Mouse (Mus musculus) left cerebral cortex, adult 8-10 months (tissue): ENCODE measurements around the gene Ak5. TPM values are rescaled to one million over a fixed set of nuclear protein-coding genes. Genes with fewer than 3 reads are reported as not detected.

Experiments
- DNase-seq, 2 experiments: peaks; one replicate each; pipeline ENCODE4 v3.0.0; 2022; ENCODE audit warnings: low spot score in 2 of 2
- total RNA-seq, 4 experiments: library from RNA; stranded (reverse); gene quantifications; 2 replicates each; pipeline ENCODE4 v1.2.4; 2022

Gene Ak5
- total RNA-seq, 4 experiments from 2014 or later: 126 to 145 (median 135) TPM

- DNase-seq: no peak
These were observed 225.4 kb downstream of the Ak5 start for GRCm38 (mm10) chr3:152442795-152443194.

GRCm38 (mm10) chr3:152438068-152438467 is 230.1 kb downstream of the Ak5 start:
- DNase-seq: no peak

GRCm38 (mm10) chr3:152435590-152435989 is 232.6 kb downstream of the Ak5 start:
- no peak for DNase-seq

- no peak for DNase-seq
These were observed 235.5 kb downstream of the Ak5 start for GRCm38 (mm10) chr3:152432677-152433076.

GRCm38 (mm10) chr3:152428925-152429324 is 239.2 kb downstream of the Ak5 start:
- DNase-seq: no peak

Other genes starting within 250 kb of the Ak5 start
- gene Pigk, start 45.7 kb upstream of the Ak5 start, total RNA-seq: 10 to 100 TPM; 52.5 to 68.3 (median 54.0) TPM